Mouse (Mus musculus): ENCODE measurements around the gene Ltn1. TPM values are rescaled to one million over a fixed set of nuclear protein-coding genes. Genes with fewer than 3 reads are reported as not detected.
A peak's percentile ranks its signal among the peaks of the same experiment; 100 is the strongest.

Ltn1 gene
- total RNA-seq, 4 experiments from 2014 or later, result 20.4 to 22.8 (median 21.1) TPM

DNA sequence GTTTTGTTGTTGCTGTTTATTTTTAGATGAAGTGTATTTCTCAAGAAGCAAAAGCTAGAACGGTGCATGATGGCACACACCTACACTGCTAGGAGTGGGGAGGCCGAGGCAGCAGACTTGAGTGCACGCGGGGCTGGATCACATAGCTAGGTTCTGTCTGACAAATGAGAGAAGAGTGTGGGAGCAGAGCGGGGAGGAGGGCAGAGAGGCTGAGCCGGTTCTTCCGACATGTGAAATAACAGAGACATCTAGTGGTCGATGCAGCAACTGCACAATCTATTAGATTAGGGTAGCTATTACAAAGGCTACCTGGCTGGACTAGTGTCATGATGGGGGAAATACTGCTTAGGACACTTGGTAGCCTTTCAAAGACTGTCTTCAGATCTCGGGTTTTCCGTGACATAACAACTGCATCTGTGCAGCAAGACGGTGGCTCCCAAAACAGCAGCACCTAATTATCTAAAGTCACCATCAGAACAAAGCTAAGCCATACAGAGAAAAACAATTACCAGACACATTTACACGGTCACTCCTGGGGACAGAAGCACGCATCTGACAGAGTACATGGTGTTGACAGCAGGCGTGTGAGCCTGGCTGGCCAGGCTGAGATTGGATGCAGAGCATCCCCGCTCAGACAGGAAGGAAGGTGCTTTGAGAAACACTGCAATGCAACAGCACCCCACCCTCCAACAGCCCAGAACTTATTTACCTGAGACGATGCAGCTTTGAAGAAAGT lies 38.4 kb downstream of the Ltn1 start:
- DNase-seq (ENCODE audit: low spot score), result peak; percentile 48

DNA sequence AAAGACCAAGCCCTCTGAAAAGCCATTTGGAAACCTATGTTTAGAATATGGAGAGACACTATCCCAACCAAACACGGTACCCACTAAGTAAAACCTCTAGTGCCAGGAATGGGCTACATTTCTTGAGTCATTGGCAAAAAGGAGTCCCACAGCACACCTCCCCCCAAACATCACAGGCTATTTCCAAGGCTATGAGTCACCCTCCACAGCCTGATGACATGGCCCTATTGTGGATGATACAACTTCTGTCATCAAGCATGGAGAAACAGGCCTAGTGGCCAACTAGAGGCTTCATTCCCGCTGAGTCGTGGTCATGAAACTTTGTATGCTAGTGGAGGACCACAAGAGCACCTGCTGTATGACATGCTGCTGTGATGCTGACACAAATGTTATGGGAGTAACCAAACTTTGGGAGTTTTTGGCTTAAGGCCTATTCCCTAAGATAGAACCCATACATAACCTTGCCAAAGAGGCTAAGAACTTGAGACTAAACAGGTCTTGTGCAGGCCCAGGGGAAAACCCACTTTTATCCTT lies 44.9 kb downstream of the Ltn1 start:
- DNase-seq (ENCODE audit: low spot score), result no peak

DNA sequence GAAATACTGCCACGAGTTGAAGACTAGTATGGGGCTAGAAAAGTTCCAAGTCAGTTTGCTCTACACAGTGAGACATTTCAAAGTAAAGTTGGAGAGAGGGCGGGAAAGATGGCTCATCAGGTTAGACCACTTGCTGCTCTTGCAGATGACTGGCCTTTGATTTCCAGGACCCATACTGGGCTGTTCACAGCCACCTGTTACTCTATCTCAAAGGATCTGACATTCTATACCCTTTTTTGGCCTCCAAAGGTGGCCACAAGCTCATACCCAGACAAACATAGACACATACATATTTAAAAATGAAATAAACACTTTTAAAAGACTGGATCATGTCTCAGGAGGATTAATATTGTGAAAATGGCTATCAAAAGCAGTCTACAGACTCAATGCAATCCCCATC lies 48.0 kb downstream of the Ltn1 start:
- no peak for DNase-seq (ENCODE audit: low spot score)

DNA sequence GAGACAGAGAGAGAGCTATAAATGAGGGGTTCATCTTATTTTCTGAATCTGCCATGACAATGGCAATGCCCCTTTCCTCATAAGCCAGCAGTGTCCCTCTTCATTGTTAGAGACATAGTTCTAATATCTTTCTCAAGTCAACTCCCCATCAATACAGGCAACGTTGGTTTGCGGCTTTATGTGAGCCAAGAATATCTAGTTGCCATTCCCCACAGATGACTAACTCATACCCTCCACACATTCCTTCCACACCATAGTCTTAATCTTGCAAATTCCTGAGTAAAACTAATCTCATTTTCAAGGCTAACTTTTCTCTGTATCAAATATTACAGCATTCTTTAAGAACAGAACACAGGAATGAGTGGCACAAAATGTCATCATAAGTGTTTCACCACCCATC lies 49.4 kb downstream of the Ltn1 start:
- no peak for DNase-seq (ENCODE audit: low spot score)

DNA sequence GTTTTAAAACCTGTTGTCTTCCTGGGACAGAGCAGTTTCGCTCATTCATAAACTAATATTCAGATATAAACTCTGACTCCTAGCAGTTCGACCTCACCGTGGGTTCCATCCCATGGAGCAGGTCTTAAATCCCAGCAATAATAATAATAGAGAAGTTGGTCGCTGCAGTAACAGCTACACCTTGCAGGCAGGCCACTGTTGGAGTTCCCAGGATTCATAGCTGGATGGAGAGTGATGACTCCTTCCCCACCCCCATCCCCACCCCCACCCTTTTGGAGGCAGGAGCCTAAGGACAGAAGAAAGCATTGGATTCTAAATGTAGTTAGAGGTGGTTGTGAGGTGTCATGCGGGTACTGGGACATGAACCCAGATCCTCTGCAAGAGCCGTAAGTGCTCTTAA lies 66.0 kb downstream of the Ltn1 start:
- DNase-seq (ENCODE audit: low spot score), result no peak

DNA sequence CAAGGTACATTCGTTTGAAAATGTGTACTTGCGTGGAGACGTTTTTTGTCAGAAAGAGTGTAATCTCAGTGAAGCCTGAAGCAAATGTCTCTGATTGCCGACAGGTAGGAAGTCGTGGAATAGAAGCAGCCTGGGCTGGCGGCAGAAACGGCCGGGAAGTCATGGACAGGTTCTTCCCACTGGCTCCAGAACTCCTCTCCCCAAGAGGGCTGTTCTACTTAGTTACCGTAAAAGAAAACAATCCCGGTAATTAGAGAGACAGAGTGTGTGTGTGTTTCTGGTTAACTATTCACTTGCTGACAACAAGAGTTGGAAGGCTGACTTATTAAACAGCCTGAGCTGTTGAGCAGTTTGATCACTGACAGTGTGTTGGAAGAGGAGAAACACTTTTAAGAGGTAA lies 66.4 kb downstream of the Ltn1 start:
- no peak for DNase-seq (ENCODE audit: low spot score)

DNA sequence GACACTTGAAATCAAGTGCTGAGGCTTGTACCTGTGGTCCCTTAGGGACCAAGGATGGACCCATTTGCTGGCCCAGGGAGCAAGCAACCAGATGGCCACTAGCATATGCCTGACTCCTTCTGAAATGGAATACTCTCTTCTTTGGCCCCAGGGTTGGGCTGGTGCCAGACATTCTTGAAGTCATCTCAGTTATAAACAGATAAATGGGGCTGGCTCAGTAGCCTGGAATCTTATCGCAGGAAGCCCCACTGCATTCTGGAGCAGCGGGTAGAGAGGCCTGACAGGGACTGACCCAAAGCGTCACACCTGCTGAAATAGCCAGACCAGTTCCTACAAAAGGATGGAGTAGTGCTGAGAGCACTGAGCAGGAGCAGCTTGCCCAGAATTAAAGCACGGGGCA lies 68.2 kb downstream of the Ltn1 start:
- no peak for DNase-seq (ENCODE audit: low spot score)

DNA sequence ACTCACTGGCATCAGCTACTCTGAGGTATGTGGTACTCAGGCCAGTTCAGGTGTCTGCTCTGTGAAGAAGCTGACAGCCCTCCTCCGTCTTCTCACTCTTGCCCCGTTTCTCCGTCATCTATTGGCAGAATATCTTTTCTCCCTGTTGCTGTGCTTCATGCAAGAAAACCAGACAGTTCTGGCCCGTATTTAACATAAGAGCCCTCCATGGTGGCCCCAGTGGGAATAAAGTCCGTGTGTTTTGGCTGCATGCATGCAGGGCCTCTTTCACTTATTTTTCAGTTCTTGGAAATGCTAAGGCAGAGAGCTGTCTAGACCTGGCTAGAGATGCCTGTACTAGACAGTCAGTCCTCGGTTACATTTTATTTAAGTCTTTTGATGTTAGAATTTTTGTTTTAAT lies 72.3 kb downstream of the Ltn1 start:
- DNase-seq (ENCODE audit: low spot score), result no peak

DNA sequence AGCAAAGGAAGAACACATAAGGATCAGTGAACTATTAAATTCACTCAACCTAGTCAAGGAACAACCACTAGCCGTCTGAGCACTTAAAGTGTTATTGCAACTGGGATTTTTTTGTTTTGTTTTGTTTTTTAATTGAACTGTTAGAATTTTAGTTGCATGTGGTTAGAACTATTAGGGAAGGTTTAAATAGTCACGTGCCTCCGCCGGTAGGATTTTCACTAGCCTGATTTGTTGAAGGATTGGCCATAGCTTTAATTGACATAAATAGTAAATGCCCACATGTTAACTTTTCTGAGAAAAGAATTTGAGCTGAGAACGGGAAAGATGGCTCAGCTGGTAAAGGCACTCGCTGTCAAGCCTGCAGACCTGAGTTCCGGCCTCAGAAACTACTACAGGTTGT lies 77.7 kb downstream of the Ltn1 start:
- DNase-seq (ENCODE audit: low spot score), result no peak

DNA sequence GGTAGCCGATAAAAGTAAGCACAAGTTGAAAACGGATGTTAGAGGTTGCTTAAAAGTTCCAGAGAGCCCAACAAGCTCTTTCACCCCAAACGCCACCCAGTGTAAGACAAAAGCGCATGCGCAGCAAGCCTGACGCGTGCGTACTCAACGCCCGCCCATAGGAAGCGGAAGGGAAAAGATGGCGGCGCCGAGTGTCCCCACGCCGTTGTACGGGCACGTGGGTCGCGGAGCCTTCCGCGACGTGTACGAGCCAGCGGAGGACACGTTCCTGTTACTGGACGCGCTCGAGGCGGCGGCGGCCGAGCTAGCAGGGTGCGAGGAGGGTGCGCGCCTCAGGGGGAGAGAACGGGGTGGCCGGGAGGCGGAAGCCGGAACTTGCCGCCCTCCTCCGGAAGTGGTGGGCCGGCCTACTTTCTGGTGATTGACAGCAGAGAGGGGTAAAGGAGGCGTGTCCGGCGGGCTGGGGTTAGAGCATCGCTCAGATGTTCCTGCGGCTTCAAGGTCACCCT lies 78.3 kb downstream of the Ltn1 start, which contains the start of gene N6amt1:
Gene N6amt1, plus strand, starts transcription at position 111 of the 509 bp plus-strand sequence.
- peak; percentile 95 for DNase-seq (ENCODE audit: low spot score)

DNA sequence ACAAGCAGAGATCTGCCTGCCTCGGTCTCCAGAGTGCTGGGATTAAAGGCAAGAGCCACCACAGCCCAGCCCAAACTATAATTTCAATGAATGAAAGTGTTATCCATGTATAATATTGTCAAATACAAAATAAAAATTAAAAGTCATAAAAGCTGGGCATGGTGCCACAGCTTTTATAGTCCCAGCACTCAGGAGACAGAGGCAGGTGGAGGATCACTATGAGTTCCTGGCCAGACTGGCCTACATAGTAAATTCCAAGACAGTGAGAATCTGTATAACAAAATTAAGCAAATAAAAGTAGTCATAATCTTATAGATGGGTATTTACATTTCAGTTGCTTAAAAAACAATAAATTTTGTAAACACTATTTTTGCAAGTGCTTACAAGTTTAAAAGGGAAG lies 78.8 kb downstream of the Ltn1 start:
- DNase-seq (ENCODE audit: low spot score), result no peak

DNA sequence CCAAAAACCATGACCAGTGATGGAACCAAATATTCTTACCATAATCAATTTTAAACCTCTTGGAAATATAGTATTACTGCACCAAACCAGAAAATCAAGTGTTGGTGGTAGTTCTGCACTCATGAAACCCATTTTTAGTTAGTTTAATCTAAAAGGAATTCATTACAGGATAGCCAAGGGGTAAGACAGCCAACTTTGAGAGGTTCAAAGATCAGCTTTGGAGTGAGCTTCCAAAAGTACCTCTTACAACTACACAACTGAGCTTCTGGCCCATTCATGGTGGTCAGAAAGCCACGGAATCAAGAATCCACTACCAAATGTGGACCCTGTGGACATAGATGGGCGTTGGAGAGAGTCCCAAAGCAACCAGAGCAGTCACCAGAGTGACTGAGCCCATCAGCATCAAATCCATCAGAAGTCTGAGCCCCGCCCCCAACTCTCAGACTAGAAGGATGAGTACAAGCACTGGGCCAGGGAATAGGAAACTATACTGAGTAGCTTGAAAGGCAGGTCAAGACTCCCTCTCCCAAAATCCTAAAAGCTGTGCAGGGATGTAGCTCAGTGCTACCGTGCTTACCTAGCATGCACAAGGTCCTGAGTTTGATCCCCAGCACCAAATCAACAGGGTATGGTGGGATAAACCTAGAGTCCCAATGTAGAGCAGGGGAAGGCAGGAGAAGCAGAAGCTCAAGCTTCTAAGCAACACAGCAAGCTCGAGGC lies 80.9 kb downstream of the Ltn1 start:
- DNase-seq (ENCODE audit: low spot score), result no peak

DNA sequence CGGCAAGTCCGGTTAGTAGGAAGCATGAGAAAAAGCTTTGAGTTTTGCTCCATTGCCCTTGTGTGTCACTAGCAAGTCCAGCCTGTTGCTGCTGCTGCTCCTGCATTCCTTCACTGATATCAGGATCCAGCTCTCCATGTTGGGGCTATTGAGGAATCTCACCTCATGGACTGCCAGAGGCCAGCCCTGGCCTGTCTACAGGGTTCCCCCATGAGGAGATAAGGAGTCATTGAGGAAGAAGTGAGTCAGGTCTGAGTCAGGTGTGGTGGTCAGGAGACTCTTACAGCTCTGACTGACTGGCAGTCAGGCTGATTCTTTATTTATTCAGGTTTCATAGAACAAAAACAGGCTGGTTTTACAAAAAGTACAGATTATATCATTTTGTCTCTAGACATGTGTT lies 84.3 kb downstream of the Ltn1 start:
- DNase-seq (ENCODE audit: low spot score), result peak; percentile 15

DNA sequence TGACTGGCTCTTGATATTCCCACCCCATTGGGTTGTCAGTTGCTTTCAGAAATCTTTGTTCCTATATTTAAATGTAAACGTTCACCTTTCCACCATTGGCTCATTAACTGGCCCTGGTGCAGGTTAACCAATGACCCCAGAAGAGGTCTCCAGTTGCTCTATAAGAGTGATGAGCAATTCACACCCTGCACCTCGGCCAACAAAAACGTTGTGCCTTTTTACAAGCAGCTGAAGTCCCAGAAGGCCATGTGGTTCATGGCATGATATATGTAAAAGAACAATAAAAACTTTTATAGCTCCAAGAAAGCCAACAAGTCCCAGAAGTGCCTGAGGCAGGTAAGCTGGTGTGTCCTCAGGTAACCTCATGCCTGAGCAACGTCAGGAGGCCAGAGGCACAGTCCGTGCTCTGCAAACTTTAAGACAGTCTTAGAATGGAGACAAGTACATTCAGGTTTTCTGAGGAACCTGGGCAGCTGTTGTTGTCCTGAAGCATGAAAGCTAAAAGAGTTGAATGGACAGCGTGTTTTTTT lies 91.3 kb downstream of the Ltn1 start:
- DNase-seq (ENCODE audit: low spot score), result no peak

DNA sequence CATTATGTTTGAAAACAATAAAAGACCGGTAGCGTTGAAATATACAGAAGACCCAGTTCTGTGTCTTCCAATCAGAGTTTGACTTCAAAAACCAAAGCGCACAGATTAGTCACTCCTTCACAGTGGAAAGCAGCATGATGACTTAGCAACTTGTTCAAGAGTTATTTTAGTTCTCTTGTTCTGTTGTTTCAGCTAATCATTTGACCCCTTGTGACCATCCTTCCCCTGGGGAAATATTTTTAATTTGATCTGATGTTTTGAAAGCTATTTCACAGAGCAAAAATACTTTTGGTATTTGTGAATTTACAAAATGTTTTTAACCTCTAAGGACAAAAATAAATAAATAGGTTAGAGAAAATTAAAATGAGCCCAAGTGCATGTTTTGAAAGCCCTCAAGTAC lies 97.7 kb downstream of the Ltn1 start:
- DNase-seq (ENCODE audit: low spot score), result no peak

DNA sequence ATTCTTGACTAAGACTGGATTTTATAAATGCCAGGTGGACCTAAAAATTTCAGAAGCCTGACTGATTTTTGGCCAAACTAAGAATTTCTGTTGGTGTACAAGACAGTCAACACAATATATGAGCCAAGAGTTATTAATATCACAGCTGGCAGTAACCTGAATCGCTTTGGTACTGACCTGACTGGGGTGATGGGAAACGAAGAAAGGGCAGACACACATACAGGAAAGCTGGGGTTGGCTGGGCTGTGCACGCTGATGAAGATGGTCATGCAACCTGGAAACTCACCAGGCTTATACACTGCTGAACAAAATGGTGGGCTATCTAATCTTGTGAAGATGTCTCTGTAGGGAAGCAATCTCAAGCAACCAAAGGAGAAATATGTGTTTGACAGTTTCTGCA lies 102.4 kb downstream of the Ltn1 start:
- DNase-seq (ENCODE audit: low spot score), result no peak

Other genes starting within 250 kb of the Ltn1 start
- gene N6amt1, start 78.4 kb downstream of the Ltn1 start, total RNA-seq (2022), result 10 to 100 TPM; 20.0 to 21.2 (median 20.4) TPM
- 1 to 10 TPM; 4.9 to 6.4 (median 5.5) TPM for gene Rwdd2b, start 8.0 kb upstream of the Ltn1 start, total RNA-seq (2022)
- gene Usp16, start 22.1 kb upstream of the Ltn1 start, total RNA-seq (2022), result 10 to 100 TPM; 29.3 to 45.0 (median 37.9) TPM
- gene Cct8, start 63.3 kb upstream of the Ltn1 start, total RNA-seq (2022), result 100 to 1,000 TPM; 139 to 159 (median 147) TPM
- gene Map3k7cl, start 120.7 kb upstream of the Ltn1 start, total RNA-seq (2022), result 1 to 10 TPM; 1.1 to 2.2 (median 1.5) TPM